Mouse (Mus musculus): Measurements from ENCODE around the gene Pip4p1. TPM values are rescaled to one million over a fixed set of nuclear protein-coding genes. Genes with fewer than 3 reads are reported as not detected.

Gene Pip4p1
- total and polyA plus RNA-seq, 2 experiments from 2014 or later = 99.4 to 105 TPM

GRCm38 (mm10) chr14:50896747-50897373, 33.8 kb downstream of the Pip4p1 start:
- DNase-seq (ENCODE audit: low spot score) (peak; percentile 19), ATAC-seq (ENCODE audit: low FRiP score) (peak; percentile 72)
- H3K9me3 ChIP-seq (ENCODE audit: low read length) = no peaks in the 10 kb centered on the region
- no peaks in the 10 kb centered on the region for H3K36me3 ChIP-seq (ENCODE audit: insufficient read depth, low read length)
- H3K9ac ChIP-seq (replicated peaks; ENCODE audit: low read length, poor library complexity, severe bottlenecking) = peak overlapping the region; percentile 62
- TF ChIP-seq CTCF (IDR thresholded peaks at IDR 0.05) = no peak
- H3K27me3 ChIP-seq (ENCODE audit: insufficient read depth, low read length) = no peaks in the 10 kb centered on the region
- no peaks in the 10 kb centered on the region for H3K4me1 ChIP-seq (ENCODE audit: insufficient read depth, low read length)
- peak overlapping the region; percentile 56 for H3K4me3 ChIP-seq (ENCODE audit: low read depth, low read length)
- H3K27ac ChIP-seq (ENCODE audit: low read depth, low read length) = peak overlapping the region; percentile 21
- WGBS = 16% methylated on average over 23 of the region's 23 CpGs
- H3K4me2 ChIP-seq (ENCODE audit: low read depth, low read length, poor library complexity, severe bottlenecking) = peak overlapping the region; percentile 85

DNA sequence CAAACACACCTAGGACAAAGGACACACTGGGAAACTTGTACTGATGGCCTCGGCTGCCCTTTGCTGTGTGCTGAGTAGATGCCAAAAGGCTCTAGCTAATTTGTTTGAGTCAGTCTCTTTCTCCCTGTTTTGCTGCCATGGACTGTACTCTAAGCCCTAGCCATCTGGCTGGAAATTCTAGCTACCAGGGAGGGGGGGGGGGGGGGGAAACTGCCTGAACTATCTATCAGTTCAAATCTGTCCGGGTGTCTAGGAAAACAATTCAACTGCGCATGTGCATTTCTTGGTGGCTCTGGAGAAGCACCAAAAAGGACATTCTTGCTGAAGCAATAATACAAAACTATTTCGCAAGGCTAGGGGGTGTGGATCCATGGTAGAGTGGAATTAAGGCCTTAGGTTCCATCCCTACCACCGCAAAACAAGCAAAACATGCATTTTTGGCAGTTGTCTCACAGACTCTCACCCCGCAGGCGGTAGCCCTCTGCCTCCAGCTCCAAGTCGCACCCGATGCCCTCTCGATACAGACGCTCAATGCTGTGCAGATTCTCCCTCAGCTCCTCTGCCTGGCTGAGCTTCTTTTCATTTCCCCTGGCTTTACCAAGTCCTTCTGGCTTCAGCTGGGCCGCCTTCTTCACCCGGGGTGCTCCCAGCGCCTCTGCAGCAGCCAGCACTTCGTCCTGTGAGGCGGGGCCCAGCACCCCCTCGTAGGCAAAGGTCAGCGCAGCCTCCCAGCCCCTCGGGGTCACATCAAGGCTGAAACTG, 34.5 kb downstream of the Pip4p1 start:
- Histone ChIP-seq H3K9ac (replicated peaks; ENCODE audit: low read length, poor library complexity, severe bottlenecking) (peak overlapping the region; percentile 62), H3K27ac (ENCODE audit: low read depth, low read length) (peak overlapping the region; percentile 21; the same call in 1 of the 2 replicates), H3K36me3 (ENCODE audit: insufficient read depth, low read length) (no peaks in the 10 kb centered on the region), H3K4me2 (ENCODE audit: low read depth, low read length, poor library complexity, severe bottlenecking) (peak overlapping the region; percentile 85), H3K4me3 (ENCODE audit: low read depth, low read length) (peak overlapping the region; percentile 56), H3K27me3 (ENCODE audit: insufficient read depth, low read length) (no peaks in the 10 kb centered on the region), H3K4me1 (ENCODE audit: insufficient read depth, low read length) (no peaks in the 10 kb centered on the region), H3K9me3 (ENCODE audit: low read length) (no peaks in the 10 kb centered on the region)
- no peak for TF ChIP-seq CTCF (IDR thresholded peaks at IDR 0.05)
- DNase-seq (ENCODE audit: low spot score) (peak; percentile 60), ATAC-seq (ENCODE audit: low FRiP score) (peak; percentile 32)
- 17% methylated on average over 18 of the region's 19 CpGs for WGBS

- DNase-seq (ENCODE audit: low spot score) = no peak
- H3K4me2 ChIP-seq (ENCODE audit: low read depth, low read length, poor library complexity, severe bottlenecking) = no peak overlapping the region
- H3K9me3 ChIP-seq (ENCODE audit: low read length) = no peaks in the 10 kb centered on the region
- H3K27ac ChIP-seq (ENCODE audit: low read depth, low read length) = no peak overlapping the region
- no peaks in the 10 kb centered on the region for H3K36me3 ChIP-seq (ENCODE audit: insufficient read depth, low read length)
- no peak for ATAC-seq (ENCODE audit: low FRiP score)
- no peak overlapping the region for H3K4me3 ChIP-seq (ENCODE audit: low read depth, low read length)
- no peak for TF ChIP-seq CTCF (IDR thresholded peaks at IDR 0.05)
- H3K9ac ChIP-seq (replicated peaks; ENCODE audit: low read length, poor library complexity, severe bottlenecking) = no peak overlapping the region
- no peaks in the 10 kb centered on the region for H3K4me1 ChIP-seq (ENCODE audit: insufficient read depth, low read length)
- H3K27me3 ChIP-seq (ENCODE audit: insufficient read depth, low read length) = no peaks in the 10 kb centered on the region
Observed at GRCm38 (mm10) chr14:50895407-50895806, 35.2 kb downstream of the Pip4p1 start.

- no peak overlapping the region for H3K27ac ChIP-seq (ENCODE audit: low read depth, low read length)
- 86% methylated on average over 22 of the region's 22 CpGs for WGBS
- ATAC-seq (ENCODE audit: low FRiP score) (no peak), DNase-seq (ENCODE audit: low spot score) (no peak)
- H3K36me3 ChIP-seq (ENCODE audit: insufficient read depth, low read length) = no peaks in the 10 kb centered on the region
- no peak overlapping the region for H3K9ac ChIP-seq (replicated peaks; ENCODE audit: low read length, poor library complexity, severe bottlenecking)
- H3K4me1 ChIP-seq (ENCODE audit: insufficient read depth, low read length) = no peaks in the 10 kb centered on the region
- no peaks in the 10 kb centered on the region for H3K9me3 ChIP-seq (ENCODE audit: low read length)
- H3K4me3 ChIP-seq (ENCODE audit: low read depth, low read length) = no peak overlapping the region
- no peak overlapping the region for H3K4me2 ChIP-seq (ENCODE audit: low read depth, low read length, poor library complexity, severe bottlenecking)
- no peaks in the 10 kb centered on the region for H3K27me3 ChIP-seq (ENCODE audit: insufficient read depth, low read length)
- TF ChIP-seq CTCF (IDR thresholded peaks at IDR 0.05) = no peak
Observed at GRCm38 (mm10) chr14:50892541-50893459, 37.9 kb downstream of the Pip4p1 start.

GRCm38 (mm10) chr14:50892091-50892490, 38.6 kb downstream of the Pip4p1 start:
- H3K4me1 ChIP-seq (ENCODE audit: insufficient read depth, low read length) = no peaks in the 10 kb centered on the region
- H3K9ac ChIP-seq (replicated peaks; ENCODE audit: low read length, poor library complexity, severe bottlenecking) = no peak overlapping the region
- H3K27me3 ChIP-seq (ENCODE audit: insufficient read depth, low read length) = no peaks in the 10 kb centered on the region
- H3K27ac ChIP-seq (ENCODE audit: low read depth, low read length) = no peak overlapping the region
- ATAC-seq (ENCODE audit: low FRiP score) (no peak), DNase-seq (ENCODE audit: low spot score) (no peak)
- H3K4me2 ChIP-seq (ENCODE audit: low read depth, low read length, poor library complexity, severe bottlenecking) = no peak overlapping the region
- H3K9me3 ChIP-seq (ENCODE audit: low read length) = no peaks in the 10 kb centered on the region
- H3K4me3 ChIP-seq (ENCODE audit: low read depth, low read length) = no peak overlapping the region
- no peaks in the 10 kb centered on the region for H3K36me3 ChIP-seq (ENCODE audit: insufficient read depth, low read length)
- TF ChIP-seq CTCF (IDR thresholded peaks at IDR 0.05) = no peak
- 89% methylated on average over 7 of the region's 7 CpGs for WGBS

All from midbrain, postnatal 0 days (tissue).